Comparison of ENCODE assay signal across 8 mouse cellular contexts in the genomic region with DNA sequence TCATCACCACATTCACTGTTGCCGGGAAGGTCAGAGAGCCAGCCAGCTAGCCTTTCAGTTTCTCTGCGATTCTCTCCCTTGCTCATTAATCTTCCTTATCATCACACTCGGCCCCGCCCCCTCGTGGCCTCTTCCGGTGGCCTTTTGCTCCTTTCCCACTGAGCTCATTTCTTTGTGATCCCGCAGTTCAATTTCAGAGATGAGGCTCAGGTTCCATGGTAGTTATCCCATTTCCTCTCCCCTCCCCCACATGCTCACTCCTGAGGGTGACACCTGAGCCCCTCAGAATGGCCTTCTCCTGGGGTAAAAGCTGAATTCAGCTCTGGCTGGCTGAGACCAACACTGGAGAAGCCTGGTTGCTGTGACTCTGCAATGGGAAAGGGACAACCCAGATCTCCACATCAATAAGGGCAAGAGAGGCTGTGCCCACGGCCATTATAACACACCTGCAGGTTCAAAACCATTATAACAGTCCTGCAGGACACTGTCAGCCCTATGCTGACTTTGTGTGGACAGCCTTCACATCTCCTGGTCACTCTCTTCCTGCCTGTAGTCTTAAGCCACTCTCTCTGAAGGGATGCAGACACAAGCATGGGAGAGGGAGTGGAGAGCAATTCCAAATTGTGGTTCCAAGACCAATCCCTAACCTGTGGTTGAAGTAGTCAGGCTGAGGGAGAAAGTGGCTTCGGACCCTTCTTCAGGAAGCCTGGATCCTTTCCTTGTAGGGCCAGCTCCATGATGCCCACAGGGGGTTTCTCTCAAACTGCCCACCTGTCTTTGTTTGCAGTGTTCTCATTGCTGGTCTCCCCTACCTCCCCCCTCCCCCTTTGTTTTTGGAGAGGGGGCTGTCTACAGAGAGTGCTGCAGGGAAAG. TPM values are rescaled to one million over a fixed set of nuclear protein-coding genes. Genes with fewer than 3 reads are reported as not detected.
DNase-seq lines count a peak whose midpoint lies in the region; ATAC-seq lines count a peak whose summit lies in the region.

No protein-coding gene starts in this region.

- peak overlapping the region; percentile 32; the same call in 1 of the 2 replicates for H3K9ac ChIP-seq in heart, embryonic 16.5 days (ENCODE audit: low read length)
- peak overlapping the region; percentile 64; the same call in 1 of the 2 replicates for H3K9ac ChIP-seq in embryonic facial prominence, embryonic 13.5 days
- H3K9ac ChIP-seq in midbrain, embryonic 11.5 days (ENCODE audit: low read length) = peak overlapping the region; percentile 38

- 9% methylated on average over 9 of the region's 9 CpGs for WGBS in heart, embryonic 16.5 days
- WGBS in embryonic facial prominence, embryonic 13.5 days = 4% methylated on average over 9 of the region's 9 CpGs
- WGBS in midbrain, embryonic 11.5 days = under 1% methylated on average over 9 of the region's 9 CpGs

- H3K27me3 ChIP-seq in heart, embryonic 16.5 days (ENCODE audit: control insufficient read depth, insufficient read depth, low read length) = no peaks in the 10 kb centered on the region
- no peaks in the 10 kb centered on the region for H3K27me3 ChIP-seq in embryonic facial prominence, embryonic 13.5 days
- H3K27me3 ChIP-seq in midbrain, embryonic 11.5 days (ENCODE audit: control insufficient read depth, insufficient read depth, low read length) = no peaks in the 10 kb centered on the region

- H3K9me3 ChIP-seq in heart, embryonic 16.5 days (replicated peaks; ENCODE audit: control insufficient read depth, low read length) = no peaks in the 10 kb centered on the region
- no peaks in the 10 kb centered on the region for H3K9me3 ChIP-seq in embryonic facial prominence, embryonic 13.5 days
- no peaks in the 10 kb centered on the region for H3K9me3 ChIP-seq in midbrain, embryonic 11.5 days (ENCODE audit: control insufficient read depth, low read length)

- ATAC-seq in heart, embryonic 16.5 days (replicated peaks; ENCODE audit: extremely low read depth, insufficient read depth, low FRiP score) = no peak
- no peak for ATAC-seq in embryonic facial prominence, embryonic 13.5 days (ENCODE audit: insufficient number of reproducible peaks, insufficient read depth, low FRiP score, low TSS enrichment, low read depth)
- peak; percentile 40; the same call in 1 of the 2 replicates for ATAC-seq in midbrain, embryonic 11.5 days (ENCODE audit: low FRiP score)
- ATAC-seq in erythroblast, adult 5-6 weeks (replicated peaks; ENCODE audit: low FRiP score, poor library complexity, severe bottlenecking) = no peak

- peak overlapping the region; percentile 36 for H3K4me2 ChIP-seq in heart, embryonic 16.5 days (ENCODE audit: low read depth, low read length)
- peak overlapping the region; percentile 51 for H3K4me2 ChIP-seq in embryonic facial prominence, embryonic 13.5 days
- H3K4me2 ChIP-seq in midbrain, embryonic 11.5 days = peak overlapping the region; percentile 32

- H3K27ac ChIP-seq in heart, embryonic 16.5 days (ENCODE audit: low read length) = peak overlapping the region; percentile 41; the same call in 1 of the 2 replicates
- H3K27ac ChIP-seq in embryonic facial prominence, embryonic 13.5 days = peak overlapping the region; percentile 48
- H3K27ac ChIP-seq in midbrain, embryonic 11.5 days (ENCODE audit: low read depth, low read length) = peak overlapping the region; percentile 85

- H3K4me1 ChIP-seq in heart, embryonic 16.5 days (ENCODE audit: control insufficient read depth, insufficient read depth, low read length) = peaks cover 54% of the 10 kb centered on the region
- peaks cover 53% of the 10 kb centered on the region for H3K4me1 ChIP-seq in embryonic facial prominence, embryonic 13.5 days
- peaks cover 30% of the 10 kb centered on the region for H3K4me1 ChIP-seq in midbrain, embryonic 11.5 days (ENCODE audit: control insufficient read depth, insufficient read depth, low read length)

- intact Hi-C loops in heart, postnatal 36 days (cut with DNase I) = no loop called here

- H3K36me3 ChIP-seq in heart, embryonic 16.5 days (ENCODE audit: control insufficient read depth, insufficient read depth) = 0 out of 2 replicates have a peak, but pooled peaks cover 5% of the 10 kb centered on the region
- H3K36me3 ChIP-seq in embryonic facial prominence, embryonic 13.5 days = 0 out of 2 replicates have a peak, but pooled peaks cover 4% of the 10 kb centered on the region
- no peaks in the 10 kb centered on the region for H3K36me3 ChIP-seq in midbrain, embryonic 11.5 days (ENCODE audit: control insufficient read depth, insufficient read depth, low read length)

- no peak for DNase-seq in heart, postnatal 36 days
- DNase-seq in kidney, adult 9 months = peak; percentile 52
- peak; percentile 94 for DNase-seq in midbrain, embryonic 11.5 days (ENCODE audit: low spot score, missing footprints)
- DNase-seq in frontal cortex, postnatal 14 days (ENCODE audit: low spot score in 2 of 2) = no peak
- no peak for DNase-seq in layer of hippocampus, postnatal 14 days (ENCODE audit: low spot score in 2 of 2)

- H3K4me3 ChIP-seq in heart, embryonic 16.5 days (ENCODE audit: low read length) = no peak overlapping the region
- H3K4me3 ChIP-seq in embryonic facial prominence, embryonic 13.5 days = no peak overlapping the region
- no peak overlapping the region for H3K4me3 ChIP-seq in midbrain, embryonic 11.5 days (ENCODE audit: low read depth, low read length)

RNA-seq across cellular contexts. Expression of a gene that starts 18.7 kb away (rescaled TPM):
- polyA plus RNA-seq in heart, embryonic 16.5 days (2015; fragmentation: Nextera tagmentation; extraction: Ambion mirVana) = 11.4 and 15.2 TPM in 2 replicates
- total RNA-seq in heart, postnatal 36 days (2021) = 1 to 10 TPM; 4.4 to 7.1 TPM
- 14.0 and 18.4 TPM in 2 replicates for polyA plus RNA-seq in embryonic facial prominence, embryonic 13.5 days (2015; fragmentation: Nextera tagmentation; extraction: Ambion mirVana)
- 12.5 and 12.6 TPM in 2 replicates for polyA plus RNA-seq in midbrain, embryonic 11.5 days (2014; fragmentation: Nextera tagmentation; extraction: Ambion mirVana)
- total RNA-seq in erythroblast, adult 5-6 weeks (2015; ENCODE audit: low replicate concordance) = not detected in 2 replicates
- 0.84 and 1.5 TPM in 2 replicates for total RNA-seq in erythroblast, adult 5-6 weeks (2017; ENCODE audit: low replicate concordance)
- 10 to 100 TPM in 1 of 2 experiments, 1 to 10 TPM in 1; 9.5 to 11.3 TPM for total RNA-seq in layer of hippocampus, postnatal 14 days (2021)

RNA-seq across cellular contexts. Expression of a gene that starts 18.9 kb away (rescaled TPM):
- polyA plus RNA-seq in heart, embryonic 16.5 days (2015; fragmentation: Nextera tagmentation; extraction: Ambion mirVana) = 48.8 and 49.0 TPM in 2 replicates
- 1 to 10 TPM; 5.4 to 9.9 TPM for total RNA-seq in heart, postnatal 36 days (2021)
- polyA plus RNA-seq in embryonic facial prominence, embryonic 13.5 days (2015; fragmentation: Nextera tagmentation; extraction: Ambion mirVana) = 60.4 and 64.0 TPM in 2 replicates
- 38.5 and 43.8 TPM in 2 replicates for polyA plus RNA-seq in midbrain, embryonic 11.5 days (2014; fragmentation: Nextera tagmentation; extraction: Ambion mirVana)
- total RNA-seq in erythroblast, adult 5-6 weeks (2015; ENCODE audit: low replicate concordance) = 1.3 and 1.5 TPM in 2 replicates
- total RNA-seq in erythroblast, adult 5-6 weeks (2017; ENCODE audit: low replicate concordance) = 2.8 TPM in 1 of 2 replicates, not detected in the other
- total RNA-seq in layer of hippocampus, postnatal 14 days (2021) = 10 to 100 TPM; 14.8 to 17.2 TPM

RNA-seq across cellular contexts. Expression of a gene that starts 55.3 kb away (rescaled TPM):
- polyA plus RNA-seq in heart, embryonic 16.5 days (2015; fragmentation: Nextera tagmentation; extraction: Ambion mirVana) = 6.1 and 6.8 TPM in 2 replicates
- 1 to 10 TPM; 2.8 to 2.9 TPM for total RNA-seq in heart, postnatal 36 days (2021)
- 3.0 and 3.5 TPM in 2 replicates for polyA plus RNA-seq in embryonic facial prominence, embryonic 13.5 days (2015; fragmentation: Nextera tagmentation; extraction: Ambion mirVana)
- polyA plus RNA-seq in midbrain, embryonic 11.5 days (2014; fragmentation: Nextera tagmentation; extraction: Ambion mirVana) = 4.9 and 5.4 TPM in 2 replicates
- 2.3 and 4.2 TPM in 2 replicates for total RNA-seq in erythroblast, adult 5-6 weeks (2015; ENCODE audit: low replicate concordance)
- total RNA-seq in erythroblast, adult 5-6 weeks (2017; ENCODE audit: low replicate concordance) = 6.8 and 7.7 TPM in 2 replicates
- 10 to 100 TPM; 18.4 to 21.5 TPM for total RNA-seq in layer of hippocampus, postnatal 14 days (2021)

Comparison
In these comparisons a context has a peak if more than half of its experiments do, and no peak if none do; other contexts are left out.
1. DNase-seq: peak in kidney, adult 9 months (single experiment) and midbrain, embryonic 11.5 days (single experiment); none in heart, postnatal 36 days (0 of 2), frontal cortex, postnatal 14 days (0 of 2) and layer of hippocampus, postnatal 14 days (0 of 2).
2. Peak in every context shown above with its lines, with median percentiles within 50 percentile points of each other: H3K27ac ChIP-seq, H3K4me2 ChIP-seq and H3K9ac ChIP-seq.